Mouse (Mus musculus) CH12.LX (cell line): Measurements from ENCODE around the gene Col8a1.

Experiments
- CTCF ChIP-seq, 2 experiments: IDR thresholded peaks in 1 of 2; conservative IDR thresholded peaks in 1 of 2; 2 replicates each; pipeline ENCODE4 v1.5.1; 2011 to 2012; ENCODE audit warnings: low read depth in 2 of 2, low read length in 2 of 2, improper control_type of control experiment in 1 of 2, inconsistent platforms in 1 of 2, mild to moderate bottlenecking in 1 of 2, moderate library complexity in 1 of 2
- E2F4 ChIP-seq: IDR thresholded peaks from 2 replicates; pipeline ENCODE4 v1.6.1; 2011; ENCODE audit warnings: low read depth, low read length, improper control_type of control experiment; ENCODE audit not compliant: insufficient replicate concordance
- KAT2A ChIP-seq: IDR thresholded peaks from 2 replicates; pipeline ENCODE4 v1.6.1; 2012; ENCODE audit warnings: low read length, improper control_type of control experiment, inconsistent platforms; ENCODE audit not compliant: insufficient replicate concordance
- MAFK ChIP-seq: IDR thresholded peaks from 2 replicates; pipeline ENCODE4 v1.6.1; 2011; ENCODE audit warnings: low read length, improper control_type of control experiment; ENCODE audit not compliant: insufficient replicate concordance
- MAX ChIP-seq: IDR thresholded peaks from 2 replicates; pipeline ENCODE4 v1.6.1; 2011; ENCODE audit warnings: low read length, improper control_type of control experiment
- POLR2A ChIP-seq: IDR thresholded peaks from 2 replicates; pipeline ENCODE4 v1.6.1; 2011; ENCODE audit warnings: low read depth, mild to moderate bottlenecking, improper control_type of control experiment, low read length
- RCOR1 ChIP-seq: conservative IDR thresholded peaks from 2 replicates; pipeline ENCODE4 v1.6.1; 2012; ENCODE audit warnings: low read depth, mild to moderate bottlenecking, inconsistent platforms, low read length, improper control_type of control experiment
- SIN3A ChIP-seq: IDR thresholded peaks from 2 replicates; pipeline ENCODE4 v1.6.1; 2012; ENCODE audit warnings: low read length, improper control_type of control experiment, inconsistent platforms
- TBP ChIP-seq: conservative IDR thresholded peaks from 2 replicates; pipeline ENCODE4 v1.6.1; 2011; ENCODE audit warnings: low read depth, low read length, improper control_type of control experiment
- USF2 ChIP-seq: conservative IDR thresholded peaks from 2 replicates; pipeline ENCODE4 v1.6.1; 2011; ENCODE audit warnings: low read depth, low read length, improper control_type of control experiment

DNA sequence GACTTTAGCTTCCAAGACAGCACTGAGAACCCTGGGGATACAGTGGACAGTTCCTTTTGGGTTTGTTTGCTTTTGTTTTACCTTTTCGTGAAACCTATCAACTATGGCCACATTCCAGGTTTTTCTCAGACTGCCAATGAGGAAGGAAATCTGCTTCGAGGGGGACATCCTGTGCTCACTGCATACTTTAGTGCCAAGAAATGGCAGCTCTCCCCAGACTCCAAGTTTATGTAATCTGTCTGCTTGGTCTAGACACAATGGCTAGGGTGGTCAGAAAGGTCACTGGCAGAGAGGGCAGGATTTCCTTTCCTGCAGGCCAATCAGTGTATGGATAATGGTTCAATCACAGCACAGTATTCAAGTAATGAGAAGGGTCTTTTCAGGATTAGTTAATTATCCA is 172.5 kb downstream of the Col8a1 start:
- TF ChIP-seq CTCF (conservative IDR thresholded peaks at IDR 0.05 in 1 of 2, IDR thresholded peaks at IDR 0.05 in 1 of 2; ENCODE audit: low read depth in 2 of 2, low read length in 2 of 2) (no peak), POLR2A (no peak), MAX (no peak), USF2 (no peak), MAFK (no peak), E2F4 (no peak), KAT2A (no peak), TBP (no peak), RCOR1 (no peak), SIN3A (no peak)
